Mouse (Mus musculus): ENCODE results near the gene Erich6. TPM values are rescaled to one million over a fixed set of nuclear protein-coding genes. Genes with fewer than 3 reads are reported as not detected.
A peak's percentile ranks its signal among the peaks of the same experiment; 100 is the strongest.

Erich6 gene
- polyA plus RNA-seq, 1 experiment from 2014 or later, result 0.19 TPM

- Histone ChIP-seq H3K9me3 (no peaks in the 10 kb centered on the region), H3K36me3 (0 out of 2 replicates have a peak, but pooled peaks cover 6% of the 10 kb centered on the region), H3K27ac (no peak overlapping the region), H3K9ac (no peak overlapping the region), H3K4me2 (replicated peaks) (no peak overlapping the region), H3K4me3 (no peak overlapping the region), H3K4me1 (peaks cover 6% of the 10 kb centered on the region; the same call in 1 of the 2 replicates), H3K27me3 (replicated peaks) (no peaks in the 10 kb centered on the region)
- WGBS, result 87% methylated on average over 5 of the region's 5 CpGs
- ATAC-seq (ENCODE audit: low FRiP score, low read depth), result no peak
Observed at GRCm38 (mm10) chr3:58673295-58673694, 36.3 kb upstream of the Erich6 start.

GRCm38 (mm10) chr3:58672481-58673183, 35.6 kb upstream of the Erich6 start:
- H3K27me3 ChIP-seq (replicated peaks), result no peaks in the 10 kb centered on the region
- H3K4me1 ChIP-seq, result 0 out of 2 replicates have a peak, but pooled peaks cover 4% of the 10 kb centered on the region
- no peaks in the 10 kb centered on the region for H3K9me3 ChIP-seq
- H3K27ac ChIP-seq, result no peak overlapping the region
- H3K36me3 ChIP-seq, result 0 out of 2 replicates have a peak, but pooled peaks cover 6% of the 10 kb centered on the region
- H3K4me3 ChIP-seq, result no peak overlapping the region
- WGBS, result 68% methylated on average over 4 of the region's 4 CpGs
- no peak overlapping the region for H3K9ac ChIP-seq
- no peak overlapping the region for H3K4me2 ChIP-seq (replicated peaks)
- no peak for ATAC-seq (ENCODE audit: low FRiP score, low read depth)

- Histone ChIP-seq H3K36me3 (0 out of 2 replicates have a peak, but pooled peaks cover 6% of the 10 kb centered on the region), H3K27ac (no peak overlapping the region), H3K4me3 (no peak overlapping the region), H3K9me3 (no peaks in the 10 kb centered on the region), H3K27me3 (replicated peaks) (no peaks in the 10 kb centered on the region), H3K4me1 (no peaks in the 10 kb centered on the region), H3K4me2 (replicated peaks) (no peak overlapping the region), H3K9ac (no peak overlapping the region)
- WGBS, result 59% methylated on average over 6 of the region's 6 CpGs
- ATAC-seq (ENCODE audit: low FRiP score, low read depth), result no peak
Observed at GRCm38 (mm10) chr3:58671616-58672250, 34.7 kb upstream of the Erich6 start.

GRCm38 (mm10) chr3:58663970-58664369, 27.0 kb upstream of the Erich6 start:
- H3K9ac ChIP-seq, result no peak overlapping the region
- WGBS, result 90% methylated on average over 7 of the region's 7 CpGs
- peaks cover 6% of the 10 kb centered on the region; the same call in 1 of the 2 replicates for H3K9me3 ChIP-seq
- H3K27me3 ChIP-seq (replicated peaks), result no peaks in the 10 kb centered on the region
- no peak for ATAC-seq (ENCODE audit: low FRiP score, low read depth)
- H3K4me2 ChIP-seq (replicated peaks), result no peak overlapping the region
- no peak overlapping the region for H3K4me3 ChIP-seq
- H3K4me1 ChIP-seq, result no peaks in the 10 kb centered on the region
- H3K36me3 ChIP-seq, result no peaks in the 10 kb centered on the region
- no peak overlapping the region for H3K27ac ChIP-seq

GRCm38 (mm10) chr3:58660636-58661035, 23.6 kb upstream of the Erich6 start:
- Histone ChIP-seq H3K9ac (no peak overlapping the region), H3K4me3 (no peak overlapping the region), H3K4me1 (no peaks in the 10 kb centered on the region), H3K4me2 (replicated peaks) (no peak overlapping the region), H3K36me3 (no peaks in the 10 kb centered on the region), H3K27ac (no peak overlapping the region), H3K9me3 (no peaks in the 10 kb centered on the region), H3K27me3 (replicated peaks) (no peaks in the 10 kb centered on the region)
- 91% methylated on average over 4 of the region's 4 CpGs for WGBS
- no peak for ATAC-seq (ENCODE audit: low FRiP score, low read depth)

DNA sequence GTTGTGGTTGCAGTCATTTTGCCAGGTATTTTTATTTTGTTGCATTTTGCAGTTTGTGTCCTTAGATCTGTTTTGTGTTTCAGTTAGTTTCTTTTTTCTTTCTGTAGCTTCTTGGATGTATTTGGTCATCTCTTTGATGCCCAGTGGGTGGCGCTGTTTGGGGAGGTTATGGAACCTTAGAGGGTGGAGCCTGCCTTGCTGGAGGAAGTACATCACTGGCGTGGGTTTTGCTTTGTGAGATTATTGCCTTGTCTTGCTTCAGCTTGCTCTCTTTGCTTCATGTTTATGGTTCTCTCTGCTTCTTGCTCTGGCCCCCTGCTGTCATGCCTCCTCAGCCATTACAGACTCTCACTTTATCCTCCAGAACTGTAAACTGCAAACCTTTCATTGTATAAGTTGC, 20.3 kb upstream of the Erich6 start:
- Histone ChIP-seq H3K4me2 (replicated peaks) (no peak overlapping the region), H3K4me3 (no peak overlapping the region), H3K4me1 (no peaks in the 10 kb centered on the region), H3K27me3 (replicated peaks) (no peaks in the 10 kb centered on the region), H3K9ac (no peak overlapping the region), H3K36me3 (no peaks in the 10 kb centered on the region), H3K9me3 (no peaks in the 10 kb centered on the region), H3K27ac (no peak overlapping the region)
- WGBS, result 34% methylated on average over 2 of the region's 2 CpGs
- no peak for ATAC-seq (ENCODE audit: low FRiP score, low read depth)

GRCm38 (mm10) chr3:58655362-58656130, 18.5 kb upstream of the Erich6 start:
- no peak overlapping the region for H3K4me3 ChIP-seq
- no peaks in the 10 kb centered on the region for H3K36me3 ChIP-seq
- no peak overlapping the region for H3K9ac ChIP-seq
- no peaks in the 10 kb centered on the region for H3K9me3 ChIP-seq
- no peak overlapping the region for H3K4me2 ChIP-seq (replicated peaks)
- H3K4me1 ChIP-seq, result no peaks in the 10 kb centered on the region
- H3K27ac ChIP-seq, result no peak overlapping the region
- H3K27me3 ChIP-seq (replicated peaks), result no peaks in the 10 kb centered on the region
- WGBS, result 60% methylated on average over 17 of the region's 17 CpGs
- peak; percentile 61; the same call in 1 of the 2 replicates for ATAC-seq (ENCODE audit: low FRiP score, low read depth)

DNA sequence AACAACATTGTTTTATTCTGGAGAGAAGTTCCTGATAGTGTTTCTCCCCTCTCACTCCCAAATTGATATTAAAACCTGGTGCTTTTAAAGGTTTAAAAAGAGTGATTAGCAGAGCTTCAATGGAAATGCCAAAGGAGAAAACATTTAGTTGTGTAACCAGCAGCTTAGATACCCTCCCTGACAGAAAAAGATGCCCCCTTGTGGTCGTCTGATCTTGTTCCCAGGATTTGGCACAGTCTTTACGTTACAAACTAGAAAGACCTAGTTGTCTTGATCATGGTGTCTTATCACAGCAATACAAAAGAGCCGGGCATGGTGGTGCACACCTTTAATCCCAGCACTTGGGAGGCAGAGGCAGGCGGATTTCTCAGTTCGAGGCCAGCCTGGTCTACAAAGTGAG, 16.9 kb upstream of the Erich6 start:
- H3K4me2 ChIP-seq (replicated peaks), result no peak overlapping the region
- no peak overlapping the region for H3K9ac ChIP-seq
- H3K36me3 ChIP-seq, result no peaks in the 10 kb centered on the region
- no peaks in the 10 kb centered on the region for H3K4me1 ChIP-seq
- no peak overlapping the region for H3K27ac ChIP-seq
- no peaks in the 10 kb centered on the region for H3K27me3 ChIP-seq (replicated peaks)
- no peak for ATAC-seq (ENCODE audit: low FRiP score, low read depth)
- H3K9me3 ChIP-seq, result no peaks in the 10 kb centered on the region
- no peak overlapping the region for H3K4me3 ChIP-seq
- 66% methylated on average over 5 of the region's 5 CpGs for whole genome bisulfite sequencing

GRCm38 (mm10) chr3:58650328-58650727, 13.3 kb upstream of the Erich6 start:
- WGBS, result 83% methylated on average over 4 of the region's 4 CpGs
- H3K36me3 ChIP-seq, result no peaks in the 10 kb centered on the region

GRCm38 (mm10) chr3:58647179-58647578, 10.2 kb upstream of the Erich6 start:
- Histone ChIP-seq H3K27me3 (replicated peaks) (no peaks in the 10 kb centered on the region), H3K9ac (no peak overlapping the region), H3K36me3 (no peaks in the 10 kb centered on the region), H3K27ac (no peak overlapping the region), H3K4me1 (no peaks in the 10 kb centered on the region), H3K4me3 (no peak overlapping the region), H3K9me3 (no peaks in the 10 kb centered on the region), H3K4me2 (replicated peaks) (no peak overlapping the region)
- ATAC-seq (ENCODE audit: low FRiP score, low read depth), result no peak
- WGBS, result 97% methylated on average over 2 of the region's 2 CpGs

More at GRCm38 (mm10) chr3:58650328-58650727, 13.3 kb upstream of the Erich6 start:
- Histone ChIP-seq H3K9ac (no peak overlapping the region), H3K4me2 (replicated peaks) (no peak overlapping the region), H3K4me3 (no peak overlapping the region), H3K27ac (no peak overlapping the region), H3K9me3 (no peaks in the 10 kb centered on the region), H3K4me1 (no peaks in the 10 kb centered on the region), H3K27me3 (replicated peaks) (no peaks in the 10 kb centered on the region)
- ATAC-seq (ENCODE audit: low FRiP score, low read depth), result no peak

DNA sequence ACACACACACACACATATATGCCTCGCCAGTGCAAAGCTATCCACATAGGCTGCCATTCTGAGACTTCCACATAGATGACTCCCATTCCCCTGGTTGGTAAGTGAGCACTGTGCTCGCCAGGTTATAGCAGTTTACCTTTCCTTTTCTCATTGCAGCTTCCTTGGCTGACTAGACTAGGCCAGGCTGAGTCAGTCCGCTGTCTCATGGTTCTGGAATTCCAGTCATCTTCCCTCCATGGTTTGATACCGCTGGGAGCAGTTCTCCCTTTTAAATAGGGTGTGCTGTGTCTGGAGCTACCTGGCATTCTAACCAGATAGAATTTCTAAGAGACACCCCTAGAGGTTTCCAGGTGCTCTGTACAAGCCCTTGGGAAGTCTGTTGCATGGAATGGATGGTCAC, 9.2 kb upstream of the Erich6 start:
- Histone ChIP-seq H3K4me2 (replicated peaks) (no peak overlapping the region), H3K36me3 (no peaks in the 10 kb centered on the region), H3K27me3 (replicated peaks) (no peaks in the 10 kb centered on the region), H3K4me1 (no peaks in the 10 kb centered on the region), H3K27ac (no peak overlapping the region), H3K9ac (no peak overlapping the region), H3K9me3 (no peaks in the 10 kb centered on the region), H3K4me3 (no peak overlapping the region)
- no peak for ATAC-seq (ENCODE audit: low FRiP score, low read depth)
- 87% methylated on average over 4 of the region's 4 CpGs for WGBS

GRCm38 (mm10) chr3:58631693-58632092, 5.3 kb downstream of the Erich6 start:
- ATAC-seq (ENCODE audit: low FRiP score, low read depth), result no peak
- Histone ChIP-seq H3K36me3 (no peaks in the 10 kb centered on the region), H3K9me3 (no peaks in the 10 kb centered on the region), H3K4me3 (no peak overlapping the region), H3K4me2 (replicated peaks) (no peak overlapping the region), H3K9ac (no peak overlapping the region), H3K4me1 (peaks cover 6% of the 10 kb centered on the region; the same call in 1 of the 2 replicates), H3K27ac (no peak overlapping the region), H3K27me3 (replicated peaks) (no peaks in the 10 kb centered on the region)
- 86% methylated on average over 2 of the region's 2 CpGs for WGBS

All from neural tube, embryonic 12.5 days (tissue).